Mouse (Mus musculus): ENCODE results near the gene Vps53.
"Not testable (repeated sequence)": the region's sequence is repeated elsewhere in the genome, so short reads cannot be mapped to it uniquely, and the experiment has no call there.

The Vps53 gene

GRCm38 (mm10) chr11:76010838-76011624 is 168.4 kb downstream of the Vps53 start:
- DNase-seq = no peak

GRCm38 (mm10) chr11:76009101-76009500 is 170.3 kb downstream of the Vps53 start:
- DNase-seq = no peak

- DNase-seq = no peak
Measured at GRCm38 (mm10) chr11:76008162-76008561, 171.3 kb downstream of the Vps53 start.

- DNase-seq = not testable (repeated sequence)
Measured at GRCm38 (mm10) chr11:76004276-76004675, 175.2 kb downstream of the Vps53 start.

GRCm38 (mm10) chr11:76001237-76001878 is 178.1 kb downstream of the Vps53 start:
- DNase-seq = no peak

GRCm38 (mm10) chr11:76000701-76001100 is 178.7 kb downstream of the Vps53 start:
- no peak for DNase-seq

GRCm38 (mm10) chr11:75999440-76000155 is 179.8 kb downstream of the Vps53 start, which contains the start of gene 1700016K19Rik:
1700016K19Rik (plus strand) TSS chr11:75999912.
- DNase-seq = peak; percentile 89
